Mouse (Mus musculus): ENCODE results near the gene 4930522L14Rik. TPM values are rescaled to one million over a fixed set of nuclear protein-coding genes. Genes with fewer than 3 reads are reported as not detected.
"Not testable (repeated sequence)": the region's sequence is repeated elsewhere in the genome, so short reads cannot be mapped to it uniquely, and the experiment has no call there.

Gene 4930522L14Rik
- 1 to 10 TPM; 2.9 to 3.9 TPM for total RNA-seq (2021)

- intact Hi-C loops (cut with DNase I) = not testable (repeated sequence)
These were observed at the start of gene 4930522L14Rik for GRCm38 (mm10) chr5:109751391-109752071. 4930522L14Rik (minus strand) TSS chr5:109751886.

GRCm38 (mm10) chr5:109801466-109801865, 49.8 kb upstream of the 4930522L14Rik start:
- DNase-seq; intact Hi-C loops (cut with DNase I): not testable (repeated sequence)

More at GRCm38 (mm10) chr5:109751391-109752071, at the start of gene 4930522L14Rik:
- peak; percentile 31 for DNase-seq

- intact Hi-C loops (cut with DNase I); DNase-seq: not testable (repeated sequence)
These were observed 48.3 kb upstream of the 4930522L14Rik start for GRCm38 (mm10) chr5:109799948-109800347.

- DNase-seq; intact Hi-C loops (cut with DNase I): not testable (repeated sequence)
These were observed 45.3 kb upstream of the 4930522L14Rik start for GRCm38 (mm10) chr5:109797017-109797416.

GRCm38 (mm10) chr5:109795967-109796652, 44.4 kb upstream of the 4930522L14Rik start:
- DNase-seq = peak; percentile 10

GRCm38 (mm10) chr5:109752073-109752780, 541 bp upstream of the 4930522L14Rik start:
- DNase-seq; intact Hi-C loops (cut with DNase I): not testable (repeated sequence)

More at GRCm38 (mm10) chr5:109795967-109796652, 44.4 kb upstream of the 4930522L14Rik start:
- intact Hi-C loops (cut with DNase I) = not testable (repeated sequence)

- DNase-seq; intact Hi-C loops (cut with DNase I): not testable (repeated sequence)
These were observed 6.6 kb downstream of the 4930522L14Rik start for GRCm38 (mm10) chr5:109745081-109745480.

GRCm38 (mm10) chr5:109717341-109717740, 34.3 kb downstream of the 4930522L14Rik start:
- intact Hi-C loops (cut with DNase I); DNase-seq: not testable (repeated sequence)

GRCm38 (mm10) chr5:109691205-109691965, 60.3 kb downstream of the 4930522L14Rik start:
- intact Hi-C loops (cut with DNase I); DNase-seq: not testable (repeated sequence)

GRCm38 (mm10) chr5:109690537-109691201, 61.0 kb downstream of the 4930522L14Rik start, which contains the start of gene 5430403G16Rik:
5430403G16Rik (minus strand) TSS chr5:109691041.
- intact Hi-C loops (cut with DNase I) = not testable (repeated sequence)

More at GRCm38 (mm10) chr5:109690537-109691201, 61.0 kb downstream of the 4930522L14Rik start, which contains the start of gene 5430403G16Rik:
- peak; percentile 58 for DNase-seq

Other genes starting within 250 kb of the 4930522L14Rik start
- gene Crlf2, start 192.9 kb downstream of the 4930522L14Rik start, total RNA-seq (2021) = 10 to 100 TPM; 41.6 to 47.1 TPM
- gene 5430403G16Rik, start 60.8 kb downstream of the 4930522L14Rik start, total RNA-seq (2021) = 1 to 10 TPM; 1.9 to 2.2 TPM
- gene Gm15446, start 171.5 kb upstream of the 4930522L14Rik start, total RNA-seq (2021) = 10 to 100 TPM; 45.0 to 46.0 TPM
- gene Zfp932, start 244.6 kb upstream of the 4930522L14Rik start, total RNA-seq (2021) = 10 to 100 TPM; 59.9 to 76.3 TPM

Measured in left cerebral cortex, postnatal 4 days (tissue).